Mouse (Mus musculus) thymus, adult 2 months (tissue): ENCODE data around the gene Ripor3.

Experiments
- CTCF ChIP-seq: fragments of 200-500 bp; IDR thresholded peaks from 2 replicates; pipeline ENCODE4 v1.5.1; 2012; ENCODE audit warnings: mild to moderate bottlenecking, control low read depth, low read length, moderate library complexity, borderline replicate concordance; ENCODE audit not compliant: control insufficient read depth, poor library complexity, insufficient read depth; ENCODE audit errors: extremely low read depth
- POLR2A ChIP-seq: fragments of 200-500 bp; IDR thresholded peaks from 2 replicates; pipeline ENCODE4 v1.6.1; 2012; ENCODE audit warnings: mild to moderate bottlenecking, low read length, control low read depth, moderate library complexity; ENCODE audit not compliant: control insufficient read depth, poor library complexity, insufficient read depth; ENCODE audit errors: extremely low read depth

DNA sequence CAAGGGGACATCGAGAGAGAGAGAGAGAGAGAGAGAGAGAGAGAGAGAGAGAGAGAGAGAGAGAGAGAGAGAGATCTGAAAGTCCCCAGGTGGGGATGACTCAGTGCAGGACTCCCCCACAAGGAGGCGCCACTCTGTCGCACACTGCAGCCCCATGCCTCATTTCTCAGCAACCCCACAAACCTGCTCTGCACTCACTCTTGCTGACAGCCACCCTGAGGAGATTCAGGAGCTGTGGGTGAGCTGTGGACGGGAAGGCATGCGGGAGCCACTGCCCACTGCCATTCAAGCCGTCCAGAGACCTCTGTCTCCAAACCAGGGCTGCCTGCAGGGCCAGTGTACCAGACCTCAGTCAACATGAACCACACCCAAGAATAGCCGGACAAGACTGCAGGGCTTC is 23.7 kb downstream of the Ripor3 start:
- TF ChIP-seq POLR2A (no peak), CTCF (no peak; the same call in 1 of the 2 replicates)
